Mouse (Mus musculus): Measurements from ENCODE around the gene Sspo.

DNA sequence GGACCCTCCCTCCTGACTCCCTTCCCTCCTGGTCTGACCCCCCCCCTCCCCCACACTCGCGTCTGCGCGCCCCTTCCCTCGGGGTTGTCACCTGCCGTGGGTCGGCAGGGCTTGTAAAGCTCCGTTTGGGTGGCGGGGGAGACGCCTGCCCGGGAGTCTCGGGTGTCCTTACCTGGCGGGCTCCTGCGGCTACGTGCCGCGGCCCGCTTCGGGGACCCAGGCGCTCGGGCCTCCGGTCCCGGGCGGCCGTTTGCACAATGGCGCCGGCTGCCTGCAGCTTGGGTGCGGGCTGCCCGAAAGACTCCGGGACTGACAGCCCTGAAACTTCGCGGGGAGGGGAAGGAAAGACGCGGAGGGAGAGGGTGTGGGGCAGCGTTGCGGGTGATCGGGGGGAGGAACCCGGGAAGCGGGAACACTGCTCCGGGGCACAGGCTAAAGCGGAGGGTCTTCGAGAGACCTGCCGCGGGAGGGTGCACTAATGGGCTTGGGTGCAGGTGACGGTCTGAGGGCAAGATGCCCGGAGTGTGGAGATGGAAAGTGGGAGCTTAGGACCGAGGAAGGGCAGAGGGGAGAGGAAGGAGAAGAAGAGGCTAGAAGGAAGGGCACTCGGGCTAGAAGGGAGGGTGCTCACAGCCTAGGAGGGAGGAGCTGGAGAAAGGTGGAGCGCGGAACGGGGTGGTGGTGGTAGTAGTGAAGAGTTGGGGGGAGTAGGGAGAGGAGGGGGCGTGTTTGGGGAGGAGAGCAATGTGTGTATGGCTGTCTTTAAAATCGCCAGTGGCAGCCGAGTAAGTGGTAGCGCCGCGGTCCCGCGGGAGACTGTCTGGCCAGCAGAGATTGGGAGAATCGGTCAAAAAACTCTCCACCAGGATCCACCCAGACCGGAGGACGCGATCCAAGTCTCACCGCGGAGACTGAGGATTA, 2.6 kb upstream of the Sspo start, which contains the start of gene Zfp467:
- TF ChIP-seq CTCF (IDR thresholded peaks at IDR 0.05; ENCODE audit: low read depth, low read length) (no peak), GATA2 (IDR thresholded peaks at IDR 0.05; ENCODE audit: borderline replicate concordance, low read depth, low read length) (no peak), GATA1 (IDR thresholded peaks at IDR 0.05; ENCODE audit: borderline replicate concordance, low read length) (no peak), POLR2AphosphoS5 (IDR thresholded peaks at IDR 0.05; ENCODE audit: insufficient replicate concordance, low read depth, low read length) (no peak)

Data from G1E (cell line).